Mouse (Mus musculus) embryo, embryonic 9.5 days (tissue): Measurements from ENCODE around the gene Memo1.
A peak's percentile ranks its signal among the peaks of the same experiment; 100 is the strongest.

Source experiments
- DNase-seq: peaks from one replicate; pipeline ENCODE4 v3.0.0-alpha.2; 2017; ENCODE audit errors: extremely low spot score

The Memo1 gene

GRCm38 (mm10) chr17:74294426-74295025, 795 bp downstream of the Memo1 start:
- peak; percentile 86 for DNase-seq

GRCm38 (mm10) chr17:74293687-74294425, 1.5 kb downstream of the Memo1 start:
- DNase-seq = peak; percentile 56

- DNase-seq = no peak
Measured at GRCm38 (mm10) chr17:74291640-74292361, 3.5 kb downstream of the Memo1 start.

GRCm38 (mm10) chr17:74290869-74291268, 4.5 kb downstream of the Memo1 start:
- no peak for DNase-seq

DNA sequence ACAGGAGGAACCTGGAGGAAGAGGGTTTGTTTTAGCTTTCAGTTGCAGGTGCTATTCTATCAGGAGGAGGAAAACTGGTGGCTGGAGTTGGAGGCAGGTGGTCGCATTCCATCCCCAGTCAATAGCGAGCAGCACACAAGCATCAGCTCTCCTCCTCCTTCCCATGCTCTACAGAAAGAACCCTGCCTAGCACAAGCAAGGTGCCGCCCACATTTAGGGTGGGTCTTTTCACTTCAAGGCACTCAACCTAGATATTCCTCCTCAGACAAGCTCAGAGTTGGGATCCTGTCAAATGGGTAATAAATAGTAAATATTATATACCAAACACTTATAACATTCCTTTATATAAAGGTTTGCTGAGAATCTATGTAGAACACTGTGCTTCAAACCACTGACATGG, 5.1 kb downstream of the Memo1 start:
- no peak for DNase-seq

GRCm38 (mm10) chr17:74288626-74289025, 6.7 kb downstream of the Memo1 start:
- DNase-seq = no peak

DNA sequence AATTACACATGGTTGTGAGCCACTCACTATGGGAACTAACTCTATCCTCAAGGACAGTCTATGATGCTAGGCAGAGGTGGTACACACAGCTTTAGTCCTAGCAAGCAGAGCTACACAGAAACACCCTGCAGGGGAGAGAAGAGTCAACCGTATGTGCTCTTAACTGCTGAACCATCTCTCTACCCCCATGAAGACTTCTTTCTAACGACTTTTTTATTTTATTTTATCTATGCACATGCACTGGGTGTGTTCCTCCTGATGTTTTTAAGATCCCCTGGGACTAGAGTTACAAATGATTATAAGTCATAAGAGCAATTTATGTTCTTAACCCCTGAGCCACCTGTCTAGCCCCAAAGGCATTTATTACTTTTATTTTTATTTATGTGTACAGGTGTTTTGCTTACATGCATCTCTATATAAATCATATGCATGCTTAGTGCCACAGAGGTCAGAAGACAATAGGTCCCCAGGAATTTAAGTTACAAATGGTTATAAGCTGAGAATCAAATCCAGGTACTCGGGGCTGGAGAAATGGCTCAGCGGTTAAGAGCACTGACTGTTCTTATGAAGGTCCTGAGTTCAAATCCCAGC, 9.1 kb downstream of the Memo1 start:
- no peak for DNase-seq

- DNase-seq = no peak
Measured at GRCm38 (mm10) chr17:74285730-74286129, 9.6 kb downstream of the Memo1 start.

GRCm38 (mm10) chr17:74284397-74285115, 10.8 kb downstream of the Memo1 start:
- no peak for DNase-seq

- DNase-seq = no peak
Measured at GRCm38 (mm10) chr17:74282024-74282423, 13.3 kb downstream of the Memo1 start.

DNA sequence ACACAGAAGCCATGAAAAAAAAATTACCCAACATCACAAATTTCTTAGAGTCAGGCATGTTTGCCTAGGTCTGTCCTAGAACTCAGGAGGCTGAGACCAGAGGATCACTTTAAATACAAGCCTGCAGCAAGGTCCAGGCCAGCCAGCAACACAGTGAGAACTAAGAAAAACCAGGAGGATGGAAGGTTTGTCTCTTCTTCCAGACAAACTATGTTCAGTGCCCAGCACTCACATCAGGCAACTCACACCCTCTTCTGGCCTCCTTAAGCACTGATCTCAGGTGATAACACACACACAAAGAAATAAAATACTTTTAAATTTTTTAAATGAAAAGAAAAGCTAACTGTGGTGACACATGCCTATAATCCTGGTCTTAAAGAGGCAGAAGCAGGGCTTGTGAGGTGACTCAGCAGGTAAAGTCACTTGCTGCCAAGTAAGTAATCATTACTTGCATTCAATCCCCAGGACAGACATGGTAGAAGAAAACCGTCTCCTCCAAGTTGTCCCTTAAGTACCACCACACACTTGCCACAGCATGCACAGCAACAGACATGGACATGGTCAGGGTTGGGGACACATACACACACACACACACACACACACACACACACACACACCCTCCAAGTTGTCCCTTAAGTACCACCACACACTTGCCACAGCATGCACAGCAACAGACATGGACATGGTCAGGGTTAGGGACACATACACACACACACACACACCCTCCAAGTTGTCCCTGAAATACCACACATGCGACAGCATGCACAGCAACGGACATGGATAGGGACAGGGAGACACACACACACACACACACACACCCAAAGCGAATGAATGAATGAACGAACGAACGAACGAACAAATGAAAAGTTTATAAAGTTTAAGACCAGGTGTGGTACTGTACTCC, 16.1 kb downstream of the Memo1 start:
- DNase-seq = no peak

- DNase-seq = no peak
Measured at GRCm38 (mm10) chr17:74274471-74274870, 20.9 kb downstream of the Memo1 start.

DNA sequence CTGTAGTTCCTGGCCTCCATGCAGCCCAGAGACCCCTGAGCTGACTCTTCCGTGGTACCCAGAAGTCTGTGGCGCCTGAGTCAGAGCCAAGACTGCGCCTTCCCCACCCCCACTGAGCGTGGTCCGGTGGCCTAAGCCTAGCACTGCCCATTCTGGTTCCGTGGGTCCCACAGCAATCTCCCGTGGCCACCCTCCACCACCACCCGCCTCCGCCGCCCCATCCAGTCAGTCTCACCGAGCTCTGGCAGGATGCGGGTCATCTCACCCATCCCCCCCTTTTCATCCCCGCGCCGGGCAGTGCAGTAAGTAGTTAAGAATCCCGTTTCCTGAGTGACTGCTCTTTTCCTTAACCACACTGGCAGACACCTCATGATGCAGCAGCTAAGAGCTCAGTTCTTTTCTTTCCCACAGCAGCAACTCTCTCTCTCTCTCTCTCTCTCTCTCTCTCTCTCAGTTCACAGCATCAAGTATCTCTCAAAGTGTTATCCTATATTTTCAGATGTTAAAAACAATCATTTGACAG, 22.6 kb downstream of the Memo1 start:
- DNase-seq = no peak

GRCm38 (mm10) chr17:74271541-74272268, 23.6 kb downstream of the Memo1 start:
- no peak for DNase-seq

GRCm38 (mm10) chr17:74270205-74270604, 25.1 kb downstream of the Memo1 start:
- DNase-seq = no peak

GRCm38 (mm10) chr17:74267415-74268180, 27.7 kb downstream of the Memo1 start:
- no peak for DNase-seq

GRCm38 (mm10) chr17:74265636-74266035, 29.7 kb downstream of the Memo1 start:
- DNase-seq = no peak

GRCm38 (mm10) chr17:74265156-74265505, 30.2 kb downstream of the Memo1 start:
- peak; percentile 31 for DNase-seq
